Mouse (Mus musculus): ENCODE data around the gene Hist1h4k. TPM values are rescaled to one million over a fixed set of nuclear protein-coding genes. Genes with fewer than 3 reads are reported as not detected.

Gene Hist1h4k
- total and polyA plus RNA-seq, 3 experiments, result 19.1 to 3,283 TPM; not detected in 1

DNA sequence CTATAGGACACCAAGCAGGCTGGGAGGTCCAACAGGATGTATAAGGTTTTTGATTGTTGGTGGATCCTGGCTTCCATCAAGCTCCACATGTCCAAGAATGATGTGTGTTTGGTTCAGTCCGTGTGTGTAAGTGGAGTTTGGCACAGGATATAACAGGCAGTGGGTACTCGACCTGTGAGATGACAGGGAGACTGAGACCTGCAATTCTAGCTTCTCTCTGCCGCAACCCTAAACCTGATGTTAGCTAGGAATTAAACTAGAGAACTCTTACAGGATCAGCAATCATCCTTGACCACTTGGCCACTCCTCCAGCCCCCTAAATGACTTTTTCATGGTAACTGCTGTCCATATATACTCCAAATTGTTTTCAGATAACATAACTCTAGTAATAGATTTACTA lies 2.1 kb upstream of the Hist1h4k start:
- Histone ChIP-seq H3K4me1 (ENCODE audit: control insufficient read depth in 1 of 2, insufficient read depth in 2 of 2, low read length in 2 of 2) (peaks cover 0 to 10% of the 10 kb centered on the region in 2 experiments; a peak in 2 of 4 replicates), H3K9me3 (replicated peaks; ENCODE audit: insufficient read depth, low read length) (no peaks in the 10 kb centered on the region), H3K27ac (ENCODE audit: control insufficient read depth, low read depth, low read length) (peak overlapping the region; percentile 94), H3K9ac (ENCODE audit: control insufficient read depth, low read depth, low read length, poor library complexity, severe bottlenecking) (peak overlapping the region; percentile 80), H3K79me2 (ENCODE audit: control insufficient read depth, insufficient read depth, low read length, poor library complexity) (no peaks in the 10 kb centered on the region; the same call in 1 of the 2 replicates), H3K27me3 (ENCODE audit: control insufficient read depth in 1 of 2, insufficient read depth in 2 of 2, low read length in 2 of 2) (no peaks in the 10 kb centered on the region), H3K36me3 (ENCODE audit: control insufficient read depth in 1 of 2, insufficient read depth in 2 of 2, low read length in 2 of 2) (peaks cover 0 to 29% of the 10 kb centered on the region in 2 experiments; a peak in 2 of 4 replicates), H3K4me3 (ENCODE audit: control insufficient read depth in 1 of 2, insufficient read depth in 1 of 2, low read depth in 2 of 2, low read length in 2 of 2) (peak overlapping the region; percentile 5 to 39)
- no peak for TF ChIP-seq ZNF384 (IDR thresholded peaks at IDR 0.05; ENCODE audit: low read depth, low read length)
- TF ChIP-seq TBP (IDR thresholded peaks at IDR 0.05; ENCODE audit: low read depth, low read length), result peak; percentile 43; the same call in 1 of the 2 replicates
- DNase-seq (ENCODE audit: low read depth, low spot score), result peak; percentile 82

DNA sequence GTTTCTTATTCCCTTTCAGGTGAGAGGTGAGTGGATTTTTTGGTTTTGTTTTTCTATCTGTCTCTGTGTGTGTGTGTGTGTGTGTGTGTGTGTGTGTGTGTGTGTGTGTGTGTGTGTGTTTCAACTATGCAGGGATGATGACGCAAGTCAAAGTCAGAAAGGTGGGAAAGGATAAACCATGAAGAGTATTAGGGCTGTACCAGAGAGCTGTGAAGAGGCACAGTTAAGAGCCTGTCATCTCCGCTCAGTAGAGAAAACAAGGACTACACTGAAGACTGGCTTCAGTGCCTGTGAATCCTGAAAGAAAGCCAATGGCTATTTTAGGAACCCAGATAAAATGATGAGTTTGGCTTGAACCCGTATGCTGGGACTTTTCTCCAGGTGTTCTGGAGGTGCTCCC lies 1.5 kb upstream of the Hist1h4k start:
- no peak for TF ChIP-seq BHLHE40 (IDR thresholded peaks at IDR 0.05; ENCODE audit: borderline replicate concordance, low read depth, low read length)
- no peak for TF ChIP-seq SMC3 (IDR thresholded peaks at IDR 0.05; ENCODE audit: low read depth, low read length)
- no peak for TF ChIP-seq USF2 (IDR thresholded peaks at IDR 0.05; ENCODE audit: borderline replicate concordance in 1 of 2, insufficient read depth in 1 of 2, low read depth in 1 of 2, low read length in 2 of 2)
- TF ChIP-seq UBTF (IDR thresholded peaks at IDR 0.05; ENCODE audit: borderline replicate concordance, insufficient read depth, low read depth, low read length), result no peak
- no peak for TF ChIP-seq ETS1 (IDR thresholded peaks at IDR 0.05; ENCODE audit: low read depth, low read length)
- no peak for TF ChIP-seq MAFK (IDR thresholded peaks at IDR 0.05; ENCODE audit: borderline replicate concordance, low read depth, low read length)
- Histone ChIP-seq H3K27me3 (ENCODE audit: control insufficient read depth in 1 of 2, insufficient read depth in 2 of 2, low read length in 2 of 2) (no peaks in the 10 kb centered on the region), H3K9me3 (replicated peaks; ENCODE audit: insufficient read depth, low read length) (no peaks in the 10 kb centered on the region), H3K4me1 (ENCODE audit: control insufficient read depth in 1 of 2, insufficient read depth in 2 of 2, low read length in 2 of 2) (peaks cover 0 to 12% of the 10 kb centered on the region in 2 experiments; a peak in 2 of 4 replicates), H3K4me3 (ENCODE audit: control insufficient read depth in 1 of 2, insufficient read depth in 1 of 2, low read depth in 2 of 2, low read length in 2 of 2) (peak overlapping the region; percentile 6 to 39), H3K79me2 (ENCODE audit: control insufficient read depth, insufficient read depth, low read length, poor library complexity) (no peaks in the 10 kb centered on the region; the same call in 1 of the 2 replicates), H3K27ac (ENCODE audit: control insufficient read depth, low read depth, low read length) (peak overlapping the region; percentile 94), H3K36me3 (ENCODE audit: control insufficient read depth in 1 of 2, insufficient read depth in 2 of 2, low read length in 2 of 2) (peaks cover 0 to 31% of the 10 kb centered on the region in 2 experiments; a peak in 2 of 4 replicates), H3K9ac (ENCODE audit: control insufficient read depth, low read depth, low read length, poor library complexity, severe bottlenecking) (peak overlapping the region; percentile 80)
- DNase-seq (ENCODE audit: low read depth, low spot score), result peak; percentile 81

DNA sequence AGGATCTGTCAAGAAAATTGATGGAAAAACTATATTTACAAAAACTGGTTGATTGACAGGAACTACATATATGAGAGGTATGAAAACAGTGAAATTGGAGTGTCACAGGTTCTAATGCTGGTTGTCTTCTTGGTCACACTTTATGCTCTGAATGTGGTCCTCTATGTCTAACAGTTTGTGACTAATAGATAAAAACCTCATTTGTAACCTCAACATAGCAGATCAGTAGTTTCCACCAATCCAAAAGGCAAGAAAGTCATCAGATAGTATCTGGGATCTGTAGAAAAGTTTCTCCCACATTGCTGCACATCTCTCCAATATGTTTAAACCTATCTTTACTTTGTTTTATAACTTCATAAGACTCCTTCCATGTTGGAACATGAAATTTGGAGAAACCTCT lies 1.1 kb upstream of the Hist1h4k start:
- peak; percentile 80 for DNase-seq (ENCODE audit: low read depth, low spot score)
- no peak for TF ChIP-seq ZKSCAN1 (IDR thresholded peaks at IDR 0.05; ENCODE audit: low read depth, low read length)
- peak; percentile 63; the same call in 1 of the 2 replicates for TF ChIP-seq TBP (IDR thresholded peaks at IDR 0.05; ENCODE audit: low read depth, low read length)
- peaks cover 0 to 32% of the 10 kb centered on the region in 2 experiments; a peak in 2 of 4 replicates for H3K36me3 ChIP-seq (ENCODE audit: control insufficient read depth in 1 of 2, insufficient read depth in 2 of 2, low read length in 2 of 2)
- H3K79me2 ChIP-seq (ENCODE audit: control insufficient read depth, insufficient read depth, low read length, poor library complexity), result no peaks in the 10 kb centered on the region; the same call in 1 of the 2 replicates
- H3K27ac ChIP-seq (ENCODE audit: control insufficient read depth, low read depth, low read length), result peak overlapping the region; percentile 94
- peak overlapping the region in 1 of 2 experiments; percentile 6; a peak in 1 of 4 replicates for H3K4me3 ChIP-seq (ENCODE audit: control insufficient read depth in 1 of 2, insufficient read depth in 1 of 2, low read depth in 2 of 2, low read length in 2 of 2)
- peaks cover 0 to 14% of the 10 kb centered on the region in 2 experiments; a peak in 2 of 4 replicates for H3K4me1 ChIP-seq (ENCODE audit: control insufficient read depth in 1 of 2, insufficient read depth in 2 of 2, low read length in 2 of 2)
- H3K9ac ChIP-seq (ENCODE audit: control insufficient read depth, low read depth, low read length, poor library complexity, severe bottlenecking), result peak overlapping the region; percentile 80
- H3K27me3 ChIP-seq (ENCODE audit: control insufficient read depth in 1 of 2, insufficient read depth in 2 of 2, low read length in 2 of 2), result no peaks in the 10 kb centered on the region
- no peaks in the 10 kb centered on the region for H3K9me3 ChIP-seq (replicated peaks; ENCODE audit: insufficient read depth, low read length)
